Mouse (Mus musculus) midbrain, postnatal 0 days (tissue): ENCODE measurements around the gene Cd109. TPM values are rescaled to one million over a fixed set of nuclear protein-coding genes. Genes with fewer than 3 reads are reported as not detected.

ENCODE experiments used
- ATAC-seq: fragments of 200-750 bp; cut with Nextera tagmentation; 2 replicates; pipeline ENCODE4 v1.8.0; 2017; ENCODE audit warnings: moderate number of reproducible peaks, mild to moderate bottlenecking, moderate TSS enrichment, moderate library complexity; ENCODE audit not compliant: low FRiP score
- DNase-seq: peaks from one replicate; pipeline ENCODE4 v3.0.0-alpha.2; 2015; ENCODE audit warnings: low spot score
- H3K27ac ChIP-seq: fragments of 300-500 bp; sonication (generic); 2 replicates; pipeline ENCODE4 v1.5.1; 2014; ENCODE audit warnings: low read depth, mild to moderate bottlenecking, low read length, mixed read lengths
- H3K27me3 ChIP-seq: fragments of 300-500 bp; sonication (generic); 2 replicates; pipeline ENCODE4 v1.6.1; 2014; ENCODE audit warnings: low read length, control low read depth, mixed read lengths; ENCODE audit not compliant: insufficient read depth
- H3K36me3 ChIP-seq: fragments of 300-500 bp; sonication (generic); 2 replicates; pipeline ENCODE4 v1.6.1; 2014; ENCODE audit warnings: low read length, control low read depth, mixed read lengths; ENCODE audit not compliant: insufficient read depth
- H3K4me1 ChIP-seq: fragments of 300-500 bp; sonication (generic); 2 replicates; pipeline ENCODE4 v1.6.1; 2014; ENCODE audit warnings: mild to moderate bottlenecking, control low read depth, antibody characterized with exemption, low read length, mixed read lengths; ENCODE audit not compliant: insufficient read depth
- H3K4me2 ChIP-seq: fragments of 300-500 bp; sonication (generic); 2 replicates; pipeline ENCODE4 v1.6.1; 2014; ENCODE audit warnings: low read depth, mild to moderate bottlenecking, low read length, mixed read lengths; ENCODE audit not compliant: poor library complexity, severe bottlenecking
- H3K4me3 ChIP-seq: fragments of 300-500 bp; sonication (generic); 2 replicates; pipeline ENCODE4 v1.5.1; 2014; ENCODE audit warnings: low read depth, mild to moderate bottlenecking, low read length, moderate library complexity
- H3K9ac ChIP-seq: fragments of 300-500 bp; sonication (generic); replicated peaks from 2 replicates; pipeline ENCODE4 v1.6.1; 2014; ENCODE audit warnings: mild to moderate bottlenecking, low read length, moderate library complexity, mixed read lengths; ENCODE audit not compliant: poor library complexity, severe bottlenecking
- H3K9me3 ChIP-seq: fragments of 300-500 bp; sonication (generic); 2 replicates; pipeline ENCODE4 v1.6.1; 2016; ENCODE audit warnings: low read length, control low read depth
- CTCF ChIP-seq: IDR thresholded peaks from 2 replicates; pipeline ENCODE4 v1.5.1; 2016; ENCODE audit warnings: antibody characterized with exemption, mild to moderate bottlenecking
- WGBS: fragments of 180-500 bp; shearing (Covaris S2); extraction: QIAGEN DNeasy Blood & Tissue Kit; methylation state at CpG from one replicate; pipeline ENCODE4 v1.1.7; 2014; 5-methylcytosine and 5-hydroxymethylcytosine counted together
- polyA plus RNA-seq: library from polyadenylated mRNA; unstranded; fragments of >200 nt; fragmentation: Nextera tagmentation; extraction: Ambion mirVana; gene quantifications from 2 replicates; pipeline ENCODE4 v1.2.1, GENCODE M21; 2015
- total RNA-seq: library from RNA; depleted of rRNA; stranded (reverse); fragments of >200 nt; gene quantifications from 2 replicates; pipeline ENCODE4 v1.2.3, GENCODE M21; 2014

Cd109 gene
- total and polyA plus RNA-seq, 2 experiments from 2014 or later, result 1.1 to 4.2 TPM

- Histone ChIP-seq H3K4me2 (no peak overlapping the region), H3K9ac (no peak overlapping the region), H3K4me1 (no peaks in the 10 kb centered on the region), H3K27ac (no peak overlapping the region), H3K36me3 (no peaks in the 10 kb centered on the region), H3K27me3 (no peaks in the 10 kb centered on the region), H3K4me3 (no peak overlapping the region), H3K9me3 (no peaks in the 10 kb centered on the region)
- DNase-seq (peak; percentile 50), ATAC-seq (no peak)
- WGBS, result 90% methylated on average over 8 of the region's 8 CpGs
- no peak for TF ChIP-seq CTCF
These were observed 33.3 kb downstream of the Cd109 start for GRCm38 (mm10) chr9:78648641-78649040.

GRCm38 (mm10) chr9:78649398-78649797, 34.1 kb downstream of the Cd109 start:
- ATAC-seq (no peak), DNase-seq (no peak)
- TF ChIP-seq CTCF, result no peak
- no peaks in the 10 kb centered on the region for H3K36me3 ChIP-seq
- H3K9ac ChIP-seq, result no peak overlapping the region
- H3K9me3 ChIP-seq, result no peaks in the 10 kb centered on the region
- no peaks in the 10 kb centered on the region for H3K4me1 ChIP-seq
- H3K27me3 ChIP-seq, result no peaks in the 10 kb centered on the region
- no peak overlapping the region for H3K4me3 ChIP-seq
- H3K27ac ChIP-seq, result no peak overlapping the region
- no peak overlapping the region for H3K4me2 ChIP-seq

GRCm38 (mm10) chr9:78657564-78657963, 42.2 kb downstream of the Cd109 start:
- no peak overlapping the region for H3K27ac ChIP-seq
- H3K27me3 ChIP-seq, result no peaks in the 10 kb centered on the region
- H3K4me2 ChIP-seq, result no peak overlapping the region
- no peak for TF ChIP-seq CTCF
- 91% methylated on average over 5 of the region's 5 CpGs for WGBS
- H3K36me3 ChIP-seq, result no peaks in the 10 kb centered on the region
- H3K4me3 ChIP-seq, result no peak overlapping the region
- H3K9ac ChIP-seq, result no peak overlapping the region
- no peaks in the 10 kb centered on the region for H3K9me3 ChIP-seq
- no peak for DNase-seq
- ATAC-seq, result no peak
- no peaks in the 10 kb centered on the region for H3K4me1 ChIP-seq

GRCm38 (mm10) chr9:78671446-78671985, 56.2 kb downstream of the Cd109 start:
- 85% methylated on average over 13 of the region's 13 CpGs for WGBS
- TF ChIP-seq CTCF, result no peak
- Histone ChIP-seq H3K9ac (no peak overlapping the region), H3K4me1 (no peaks in the 10 kb centered on the region), H3K36me3 (no peaks in the 10 kb centered on the region), H3K4me2 (no peak overlapping the region), H3K27ac (no peak overlapping the region), H3K4me3 (no peak overlapping the region), H3K9me3 (no peaks in the 10 kb centered on the region), H3K27me3 (no peaks in the 10 kb centered on the region)
- DNase-seq (no peak), ATAC-seq (no peak)

GRCm38 (mm10) chr9:78700691-78701090, 85.3 kb downstream of the Cd109 start:
- no peaks in the 10 kb centered on the region for H3K36me3 ChIP-seq
- peak; percentile 75 for TF ChIP-seq CTCF
- no peak overlapping the region for H3K9ac ChIP-seq
- H3K27ac ChIP-seq, result no peak overlapping the region
- WGBS, result 5% methylated on average over 1 of the region's 1 CpGs
- H3K4me3 ChIP-seq, result no peak overlapping the region
- H3K27me3 ChIP-seq, result no peaks in the 10 kb centered on the region
- H3K4me1 ChIP-seq, result no peaks in the 10 kb centered on the region
- H3K9me3 ChIP-seq, result no peaks in the 10 kb centered on the region
- DNase-seq (peak; percentile 63), ATAC-seq (no peak)
- no peak overlapping the region for H3K4me2 ChIP-seq

- no peak for TF ChIP-seq CTCF
- Histone ChIP-seq H3K4me2 (no peak overlapping the region), H3K4me3 (no peak overlapping the region), H3K27ac (no peak overlapping the region), H3K36me3 (no peaks in the 10 kb centered on the region), H3K9me3 (no peaks in the 10 kb centered on the region), H3K27me3 (no peaks in the 10 kb centered on the region), H3K9ac (no peak overlapping the region), H3K4me1 (no peaks in the 10 kb centered on the region)
- DNase-seq (no peak), ATAC-seq (no peak)
- 91% methylated on average over 12 of the region's 12 CpGs for WGBS
These were observed 87.3 kb downstream of the Cd109 start for GRCm38 (mm10) chr9:78702509-78703239.
